Mouse (Mus musculus) brain, embryonic 14.5 days (tissue): ENCODE results near the gene Tigit.

ENCODE experiments used
- CTCF ChIP-seq: fragments of 200-500 bp; IDR thresholded peaks from 2 replicates; pipeline ENCODE4 v1.5.1; 2012; ENCODE audit warnings: inconsistent platforms, mild to moderate bottlenecking, moderate library complexity, borderline replicate concordance; ENCODE audit not compliant: insufficient read depth, insufficient read length; ENCODE audit errors: extremely low read depth
- POLR2A ChIP-seq: fragments of 200-500 bp; IDR thresholded peaks from 2 replicates; pipeline ENCODE4 v1.6.1; 2012; ENCODE audit warnings: mild to moderate bottlenecking, inconsistent platforms, borderline replicate concordance; ENCODE audit not compliant: poor library complexity, insufficient read depth, insufficient read length, severe bottlenecking; ENCODE audit errors: extremely low read depth

GRCm38 (mm10) chr16:43603591-43604141 lies 60.3 kb downstream of the Tigit start:
- no peak for TF ChIP-seq CTCF
- TF ChIP-seq POLR2A, result no peak
